Mouse (Mus musculus): ENCODE measurements at regions not wholly inside any gene's neighbourhood (a gene's known extent, or its start where the extent isn't known, plus 50 kb on each side); places are given as distances from the start of the nearest gene placed in this dataset.

- TF ChIP-seq USF1 (IDR thresholded peaks at IDR 0.05; ENCODE audit: low read depth) (no peak), MYOG (IDR thresholded peaks at IDR 0.05; ENCODE audit: control insufficient read depth in 1 of 3, insufficient read depth in 1 of 3, insufficient read length in 2 of 3, low read depth in 2 of 3) (no peak), POLR2A (IDR thresholded peaks at IDR 0.05; ENCODE audit: insufficient read length, low read depth) (no peak), MYOD1 (IDR thresholded peaks at IDR 0.05; ENCODE audit: control insufficient read depth in 1 of 3, insufficient read length in 2 of 3, low read depth in 2 of 3) (no peak), SRF (IDR thresholded peaks at IDR 0.05; ENCODE audit: control insufficient read depth, insufficient read length, low read depth) (no peak), CEBPB (IDR thresholded peaks at IDR 0.05; ENCODE audit: insufficient read depth, poor library complexity, severe bottlenecking) (no peak), TCF12 (IDR thresholded peaks at IDR 0.05; ENCODE audit: insufficient read depth, poor library complexity, severe bottlenecking) (no peak), POLR2AphosphoS2 (IDR thresholded peaks at IDR 0.05; ENCODE audit: insufficient read length, low read depth) (no peak), E2F4 (IDR thresholded peaks at IDR 0.05; ENCODE audit: insufficient read depth) (no peak), MAX (IDR thresholded peaks at IDR 0.05; ENCODE audit: low read depth) (no peak), REST (IDR thresholded peaks at IDR 0.05; ENCODE audit: insufficient read depth, insufficient read length) (no peak)
Observed at GRCm38 (mm10) chr13:112043524-112044246, 234.9 kb upstream of the Map3k1 start.

Measured in myocyte (in vitro differentiated cells).